Mouse (Mus musculus) adrenal gland, postnatal 0 days (tissue): Measurements from ENCODE around the gene Ubxn1. TPM values are rescaled to one million over a fixed set of nuclear protein-coding genes. Genes with fewer than 3 reads are reported as not detected.

Experiments
- microRNA-seq: library from miRNA; unstranded; fragments of <30 nt; microRNA quantifications from one replicate; pipeline ENCODE4, GENCODE M21; 2016; ENCODE audit warnings: borderline replicate concordance; ENCODE audit not compliant: insufficient number of aligned reads
- polyA plus RNA-seq: library from polyadenylated mRNA; unstranded; fragments of >200 nt; fragmentation: Nextera tagmentation; extraction: Ambion mirVana; gene quantifications from 2 replicates; pipeline ENCODE4 v1.2.1, GENCODE M21; 2015

Gene Ubxn1
- 177 and 268 TPM in 2 replicates for polyA plus RNA-seq

DNA sequence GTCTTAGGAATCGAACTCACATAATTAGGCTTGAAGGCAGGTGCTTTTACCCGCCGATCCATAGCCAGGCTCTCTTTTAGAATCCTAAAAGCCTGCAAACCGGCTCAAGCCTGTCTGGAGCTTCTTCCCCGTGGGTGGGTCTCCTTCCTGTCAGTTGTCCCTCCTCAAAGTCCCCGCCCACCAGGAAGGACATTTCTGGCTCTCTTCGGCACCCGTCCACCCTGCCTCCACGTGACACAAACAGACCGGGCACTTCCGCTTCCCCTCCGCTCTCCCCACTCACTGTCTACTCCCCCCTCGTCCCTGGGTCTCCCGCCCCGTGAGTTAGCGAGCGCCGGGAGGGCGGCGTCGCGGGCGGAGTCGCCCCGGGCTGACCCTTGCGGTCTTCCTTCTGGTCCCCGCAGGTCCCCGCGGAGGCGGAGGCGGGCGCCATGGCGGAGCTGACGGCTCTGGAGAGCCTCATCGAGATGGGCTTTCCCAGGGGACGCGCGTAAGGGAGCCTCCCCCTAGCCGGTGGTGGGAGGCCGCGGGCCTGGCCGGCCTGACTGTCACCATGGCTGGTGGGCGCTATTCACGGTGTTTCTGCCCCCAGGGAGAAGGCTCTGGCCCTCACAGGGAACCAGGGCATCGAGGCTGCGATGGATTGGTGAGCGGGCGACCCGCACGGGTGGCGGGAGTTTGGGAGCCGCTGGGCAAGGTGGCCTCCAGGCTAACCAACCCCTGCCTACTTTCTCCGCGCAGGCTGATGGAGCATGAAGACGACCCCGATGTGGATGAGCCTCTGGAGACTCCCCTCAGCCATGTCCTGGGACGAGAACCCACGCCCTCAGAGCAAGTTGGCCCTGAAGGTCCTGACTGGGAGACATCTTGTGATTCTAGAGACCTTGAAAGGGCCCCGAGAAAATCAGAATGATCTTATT, at the start of gene Ubxn1:
TSS of gene Ubxn1 (plus strand) at position 230 of the 920 bp plus-strand sequence.

DNA sequence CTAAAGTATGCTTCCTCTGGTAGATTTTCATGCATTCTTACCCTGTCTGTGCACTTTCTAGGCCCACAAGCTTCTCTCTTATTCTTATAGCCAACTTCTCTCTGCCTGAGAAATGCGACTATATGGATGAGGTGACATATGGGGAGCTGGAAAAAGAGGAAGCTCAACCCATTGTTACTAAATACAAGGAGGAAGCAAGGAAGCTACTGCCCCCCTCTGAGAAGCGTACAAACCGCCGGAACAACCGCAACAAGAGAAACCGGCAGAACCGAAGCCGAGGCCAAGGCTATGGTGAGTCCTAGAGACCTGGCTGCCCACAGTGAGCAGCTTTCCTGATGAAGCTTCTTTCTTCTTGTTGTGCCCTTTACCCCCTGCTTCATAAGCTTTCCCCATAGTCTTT, 41.6 kb upstream of the Ubxn1 start, which contains the start of gene AC129217.1:
TSS of gene AC129217.1 (plus strand) at position 114 of the 400 bp plus-strand sequence.

DNA sequence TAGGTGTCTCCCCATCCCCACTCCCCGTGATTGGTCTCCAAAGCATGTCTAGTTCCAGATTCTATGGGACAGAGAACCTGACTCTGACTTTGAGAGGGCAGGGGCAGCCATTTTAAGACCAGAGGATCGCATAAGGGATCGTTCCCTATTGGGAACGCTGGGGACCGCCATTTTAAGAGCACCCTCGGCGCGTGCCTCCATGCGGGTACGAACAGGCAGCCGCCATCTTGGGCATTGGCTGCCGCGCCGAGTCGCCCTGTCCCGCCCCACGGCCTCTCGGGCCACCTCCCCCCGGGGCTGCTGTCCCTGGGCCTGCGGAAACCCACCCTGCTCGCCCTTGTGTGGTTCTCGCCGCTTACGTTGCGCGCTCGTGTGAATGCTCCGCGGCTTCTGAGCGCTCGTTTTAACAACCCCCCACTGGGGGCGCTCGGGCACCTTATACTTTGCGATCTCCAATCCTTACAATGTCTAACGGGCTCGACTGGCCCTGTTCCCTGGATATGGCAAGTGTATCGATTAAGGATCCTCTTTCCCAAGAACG, 34.0 kb upstream of the Ubxn1 start, which contains the start of gene Bscl2:
TSS of gene Bscl2 (plus strand) at position 217 of the 541 bp plus-strand sequence.

DNA sequence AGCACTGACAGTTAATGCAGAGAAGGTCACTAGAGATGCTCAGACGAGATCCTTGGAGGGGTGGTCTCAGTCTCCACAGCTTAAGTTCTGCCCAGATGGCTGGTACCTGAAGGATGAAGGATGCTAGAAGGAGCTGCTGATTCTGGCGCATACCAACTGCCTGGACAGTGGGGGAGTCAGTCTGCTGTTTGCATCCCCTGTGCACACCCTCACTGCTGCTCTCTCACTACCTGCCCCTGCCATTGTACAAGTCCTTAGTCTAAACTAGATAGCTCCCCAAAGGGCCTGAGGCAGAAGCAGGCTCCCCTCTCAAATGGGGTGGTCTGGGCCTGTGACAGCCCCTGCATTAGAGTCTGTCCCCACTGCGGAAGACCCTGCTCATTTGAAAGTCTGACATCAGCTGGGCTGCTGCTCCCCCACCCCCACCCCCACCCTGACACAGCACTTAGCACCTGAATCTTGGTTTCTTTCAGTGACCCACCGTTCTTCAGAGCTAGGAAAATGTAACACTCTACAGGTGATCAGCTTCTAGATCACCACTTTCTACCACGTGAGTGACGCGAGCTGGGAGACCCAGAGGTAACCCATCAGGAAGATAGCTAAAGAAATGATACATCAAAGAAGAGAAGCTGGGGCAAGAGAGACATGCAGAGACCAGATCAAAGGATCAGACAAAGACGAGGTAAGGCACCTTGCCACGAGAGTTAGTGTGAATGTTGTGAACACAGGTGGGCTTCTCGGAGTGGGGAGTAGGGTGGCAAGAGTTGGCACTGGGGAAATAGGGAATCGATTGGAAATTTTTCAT, 32.0 kb upstream of the Ubxn1 start, which contains the start of gene Gng3:
TSS of gene Gng3 (minus strand) at position 92 of the 805 bp plus-strand sequence.

DNA sequence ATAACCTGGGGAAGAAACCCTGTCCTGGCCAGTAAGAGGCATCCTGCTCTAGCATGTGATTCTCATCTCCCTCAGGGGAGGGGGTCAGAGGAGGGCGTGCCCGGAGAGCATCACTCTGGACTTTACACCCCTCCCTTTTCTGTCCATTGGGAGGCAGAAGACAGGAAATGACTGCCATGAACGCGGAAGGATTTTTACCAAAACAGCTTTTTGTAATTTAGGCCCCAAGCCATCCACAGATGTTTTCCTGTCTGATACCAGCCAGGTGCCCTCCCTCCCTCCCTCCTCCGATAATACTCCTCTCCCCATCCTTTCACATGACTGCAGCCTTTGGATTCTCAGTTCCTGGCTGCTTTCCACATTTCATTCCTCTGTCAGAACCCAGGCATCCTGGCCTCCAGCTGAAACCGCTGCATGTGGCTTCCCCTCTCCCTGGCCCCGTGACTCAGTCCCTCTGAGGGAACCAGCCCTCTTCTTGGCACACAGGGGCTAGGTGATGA, 20.8 kb upstream of the Ubxn1 start, which contains the start of gene Lrrn4cl:
TSS of gene Lrrn4cl (plus strand) at position 367 of the 500 bp plus-strand sequence.

DNA sequence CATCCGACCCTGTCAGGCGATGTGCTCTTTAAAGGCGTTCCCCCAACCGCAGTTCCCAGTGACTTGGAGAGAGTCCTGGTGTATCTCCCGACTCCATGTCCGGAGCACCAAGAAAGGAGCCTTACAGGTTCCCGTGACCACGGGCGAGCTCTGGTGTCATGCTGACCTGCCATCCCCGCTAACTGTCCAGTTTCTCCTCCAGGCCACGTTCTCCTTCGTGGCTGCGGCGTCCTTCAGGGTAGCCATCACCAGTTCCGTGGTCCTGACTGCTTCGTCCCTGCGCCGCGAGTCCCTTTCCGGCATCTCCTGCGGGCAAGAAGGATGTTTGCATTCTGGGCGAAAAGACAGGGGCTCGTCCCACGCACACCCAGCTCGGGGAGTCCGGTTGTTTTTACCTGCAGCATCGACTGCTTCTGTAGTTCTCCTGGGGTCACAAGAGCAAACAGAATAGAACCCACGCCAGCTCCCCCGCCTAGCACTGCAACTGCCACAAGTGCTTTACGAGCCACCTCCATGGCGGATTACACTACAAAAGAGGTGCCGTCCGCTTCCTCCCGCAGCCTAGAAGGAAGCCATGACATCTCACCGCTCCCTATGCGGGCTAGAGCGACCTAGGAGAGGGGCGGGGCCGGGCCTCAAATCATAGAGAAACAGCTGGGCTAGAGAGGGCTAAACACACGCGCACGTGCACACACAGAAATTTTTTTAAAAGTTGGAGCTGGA, 9.2 kb downstream of the Ubxn1 start, which contains the start of gene Uqcc3:
TSS of gene Uqcc3 (minus strand) at position 613 of the 723 bp plus-strand sequence.

DNA sequence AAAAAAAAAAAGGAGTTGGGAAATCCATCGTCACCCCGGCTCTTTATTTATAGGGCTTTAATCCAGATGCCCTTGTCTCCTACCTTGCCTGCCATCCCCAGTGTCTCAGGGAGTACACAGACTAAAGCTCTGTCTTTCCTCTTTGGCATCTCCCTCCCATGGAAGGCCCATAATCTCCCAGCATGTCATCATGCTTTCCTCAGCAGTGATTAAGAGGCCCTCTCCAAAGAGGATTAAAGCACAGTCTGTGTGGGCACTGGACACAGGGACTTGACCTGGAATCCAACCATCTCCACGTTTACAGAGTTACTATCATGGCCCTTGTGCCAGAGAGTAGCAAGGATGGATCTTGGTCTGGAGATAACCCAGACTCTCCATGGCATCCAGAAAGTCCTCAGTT, 12.3 kb downstream of the Ubxn1 start, which contains the start of the genes Lbhd1 and Gm49403:
TSS of gene Lbhd1 (plus strand) at position 117 of the 400 bp plus-strand sequence.
TSS of gene Gm49403 (plus strand) at position 315 of the 400 bp plus-strand sequence.

DNA sequence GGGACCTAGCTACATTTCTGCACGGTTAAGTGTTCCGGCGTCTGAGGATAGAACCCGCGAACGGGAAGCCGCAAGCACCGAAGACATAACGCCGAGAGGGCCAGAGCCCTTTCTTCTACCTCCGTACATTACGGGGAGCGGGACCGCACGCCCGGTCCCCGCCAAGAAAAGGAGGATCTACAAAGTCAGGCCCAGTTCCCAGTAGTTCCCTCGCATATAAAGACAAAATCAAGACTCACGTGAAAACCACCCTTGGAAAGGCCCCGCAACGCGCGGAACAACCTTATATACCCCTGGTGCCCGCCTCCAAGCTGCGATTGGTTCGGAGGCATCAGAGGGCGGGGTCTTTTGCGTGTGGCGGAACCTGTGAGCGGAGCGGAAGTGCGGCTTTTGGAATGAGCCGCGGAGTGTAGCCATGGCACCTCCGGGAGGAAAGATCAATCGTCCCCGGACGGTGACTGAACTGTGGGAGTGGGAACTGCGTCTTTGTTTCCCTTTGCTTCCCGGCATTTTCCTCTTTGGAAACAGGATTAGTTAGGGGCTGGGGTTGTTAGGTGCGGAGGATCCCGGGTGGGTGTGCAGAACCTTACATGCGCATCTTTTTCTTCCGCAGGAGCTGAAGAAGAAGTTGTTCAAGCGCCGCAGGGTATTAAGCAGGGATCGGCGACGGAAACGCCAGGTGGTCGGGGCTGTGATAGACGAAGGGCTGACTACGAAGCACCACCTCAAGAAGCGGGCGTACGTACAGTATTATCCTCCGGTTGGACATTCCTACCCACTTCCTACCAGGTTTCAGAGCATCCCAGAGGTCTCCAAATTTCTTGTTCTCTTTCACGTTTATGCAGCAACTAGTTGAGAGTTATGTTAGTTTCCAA, 17.5 kb downstream of the Ubxn1 start, which contains the start of the genes 1810009A15Rik and Gm49416:
TSS of gene 1810009A15Rik (plus strand) at position 343 of the 875 bp plus-strand sequence.
TSS of gene Gm49416 (plus strand) at position 416 of the 875 bp plus-strand sequence.

DNA sequence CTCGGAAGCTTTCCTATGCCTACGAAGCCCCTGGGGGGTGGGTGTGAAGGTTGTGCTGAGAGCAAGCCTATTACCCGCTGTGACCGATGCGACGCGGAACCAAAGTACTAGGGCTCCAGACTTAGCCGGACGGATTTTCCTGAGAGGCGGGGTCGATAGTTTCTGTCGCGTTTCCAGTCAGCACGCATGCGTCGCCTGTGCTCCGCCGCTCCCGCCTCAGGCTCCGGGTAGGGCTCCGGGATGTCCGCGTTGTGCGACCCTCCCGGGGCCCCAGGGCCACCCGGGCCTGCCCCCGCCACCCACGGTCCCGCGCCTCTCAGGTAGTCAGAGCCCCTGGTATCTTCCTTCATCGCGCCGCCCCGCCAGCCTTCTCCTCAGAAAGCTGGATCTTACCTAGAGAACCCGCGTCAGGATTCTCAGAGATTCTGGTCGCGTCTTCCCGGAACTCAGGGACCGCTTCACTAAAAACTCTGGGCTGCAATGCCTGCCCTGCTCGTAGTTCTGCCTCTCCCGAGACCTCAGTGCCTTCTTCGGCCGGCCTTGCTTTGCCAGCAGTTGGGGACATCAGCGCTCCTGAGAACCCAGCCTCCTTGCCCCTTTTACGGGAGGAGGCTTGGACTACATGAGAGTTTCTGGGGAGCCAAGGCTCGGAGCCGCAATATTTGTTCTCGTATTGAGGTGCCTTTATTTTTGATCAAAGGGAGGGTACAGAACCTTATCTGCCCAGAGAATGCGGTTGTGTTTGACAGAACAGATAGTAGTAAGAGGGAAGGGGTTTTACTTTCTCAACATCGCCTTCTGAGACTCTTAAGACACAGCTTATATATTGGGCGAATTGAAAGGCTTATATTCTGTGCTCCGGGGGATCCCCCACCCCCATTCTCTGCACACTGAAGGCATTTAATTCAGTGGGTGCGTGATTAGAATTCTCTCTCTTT, 21.8 kb downstream of the Ubxn1 start, which contains the start of gene Ints5:
TSS of gene Ints5 (plus strand) at position 177 of the 938 bp plus-strand sequence.

DNA sequence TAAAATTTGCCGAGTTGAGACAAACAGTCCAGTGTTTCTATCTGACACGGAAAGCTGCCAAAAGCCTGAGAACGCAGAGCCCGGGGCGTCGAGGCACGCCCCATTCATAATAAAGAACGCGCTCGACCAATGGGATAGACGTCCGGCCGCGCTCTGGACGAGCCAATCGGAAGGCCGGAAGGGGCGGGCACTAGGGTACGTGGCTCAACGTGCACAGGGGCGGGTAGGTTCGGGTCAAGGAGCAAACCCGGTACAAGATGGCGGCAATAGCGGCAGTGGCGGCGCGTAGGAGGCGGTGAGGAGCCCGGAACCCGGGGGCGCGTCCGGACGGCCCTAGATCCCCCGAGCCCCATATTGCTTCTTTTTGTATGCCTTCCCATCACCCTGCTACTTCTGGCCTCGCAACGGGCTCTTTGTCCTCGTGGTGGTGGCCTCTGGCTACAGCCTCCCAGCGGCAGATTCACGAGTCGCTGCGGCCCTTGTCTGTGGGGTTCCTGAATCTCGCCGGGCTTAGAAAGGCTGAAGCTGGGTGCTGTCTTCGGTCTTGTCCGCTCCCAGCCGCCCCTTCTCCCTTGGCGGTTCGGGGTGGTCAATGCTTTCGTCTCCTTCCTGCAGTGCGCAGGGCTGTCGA, 26.7 kb downstream of the Ubxn1 start, which contains the start of gene Ganab:
TSS of gene Ganab (plus strand) at position 207 of the 631 bp plus-strand sequence.

DNA sequence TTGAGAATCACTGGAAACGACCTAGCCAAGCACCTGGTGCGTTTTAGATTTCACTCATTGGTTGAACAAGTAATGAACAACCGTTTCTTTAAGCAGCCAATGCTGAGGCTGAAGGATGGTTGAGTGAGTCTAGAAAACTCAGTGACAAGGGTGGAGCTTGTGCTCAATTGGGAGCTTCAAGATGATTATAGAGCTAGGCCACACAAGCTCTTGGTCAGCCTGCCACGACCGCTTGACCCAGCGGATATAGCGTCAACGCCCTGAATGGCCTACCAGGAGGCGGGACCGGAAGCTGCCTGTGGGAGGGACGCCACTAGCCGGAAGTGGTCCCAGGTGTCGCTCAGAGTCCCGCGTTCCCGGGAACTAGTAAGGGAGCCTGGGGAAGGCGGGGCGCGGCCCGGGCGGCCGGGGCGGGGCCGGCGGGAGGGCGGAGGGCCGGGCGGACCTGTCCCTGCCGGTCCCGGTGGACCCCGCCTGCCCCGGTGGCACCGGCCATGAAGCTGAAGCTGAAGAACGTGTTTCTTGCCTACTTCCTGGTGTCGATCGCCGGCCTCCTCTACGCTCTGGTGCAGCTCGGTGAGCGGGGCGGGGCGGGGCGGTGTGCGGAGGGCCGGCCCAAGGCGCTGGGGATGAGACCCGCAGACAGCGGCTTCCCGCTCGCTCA, 48.9 kb downstream of the Ubxn1 start, which contains the start of gene B3gat3:
TSS of gene B3gat3 (plus strand) at position 302 of the 664 bp plus-strand sequence.

Small RNA genes lying within 50 kb of the gene (microRNA-seq; reads per million reads assigned to microRNA genes)
- gene Mir5136: not detected

Other genes starting within 250 kb of the Ubxn1 start
- gene Chrm1, start 207.7 kb upstream of the Ubxn1 start, polyA plus RNA-seq: 0.91 and 2.2 TPM in 2 replicates
- gene Slc3a2, start 148.1 kb upstream of the Ubxn1 start, polyA plus RNA-seq: 83.1 and 141 TPM in 2 replicates
- gene Wdr74, start 135.7 kb upstream of the Ubxn1 start, polyA plus RNA-seq: 55.6 and 64.3 TPM in 2 replicates
- not detected in 2 replicates for gene 1700092M07Rik, start 130.8 kb upstream of the Ubxn1 start, polyA plus RNA-seq
- gene Stx5a, start 130.1 kb upstream of the Ubxn1 start, polyA plus RNA-seq: 85.3 and 122 TPM in 2 replicates
- gene Nxf1, start 114.4 kb upstream of the Ubxn1 start, polyA plus RNA-seq: 57.3 and 70.5 TPM in 2 replicates
- 187 and 192 TPM in 2 replicates for gene Tmem223, start 100.5 kb upstream of the Ubxn1 start, polyA plus RNA-seq
- 117 and 159 TPM in 2 replicates for gene Tmem179b, start 97.0 kb upstream of the Ubxn1 start, polyA plus RNA-seq
- gene Taf6l, start 85.1 kb upstream of the Ubxn1 start, polyA plus RNA-seq: 14.0 and 14.5 TPM in 2 replicates
- gene Polr2g, start 72.9 kb upstream of the Ubxn1 start, polyA plus RNA-seq: 250 and 252 TPM in 2 replicates
- 3.5 and 3.7 TPM in 2 replicates for gene Zbtb3, start 68.9 kb upstream of the Ubxn1 start, polyA plus RNA-seq
- gene Ttc9c, start 52.2 kb upstream of the Ubxn1 start, polyA plus RNA-seq: 19.5 and 25.9 TPM in 2 replicates
- gene Hnrnpul2, start 51.5 kb upstream of the Ubxn1 start, polyA plus RNA-seq: 2.6 and 4.1 TPM in 2 replicates
- gene AC129217.1, start 41.7 kb upstream of the Ubxn1 start, polyA plus RNA-seq: not detected in 2 replicates
- gene Bscl2, start 34.0 kb upstream of the Ubxn1 start, polyA plus RNA-seq: 50.5 and 77.3 TPM in 2 replicates
- 32.7 and 80.6 TPM in 2 replicates for gene Gng3, start 32.3 kb upstream of the Ubxn1 start, polyA plus RNA-seq
- 15.3 and 22.8 TPM in 2 replicates for gene Lrrn4cl, start 20.7 kb upstream of the Ubxn1 start, polyA plus RNA-seq
- gene Uqcc3, start 9.4 kb downstream of the Ubxn1 start, polyA plus RNA-seq: 120 and 130 TPM in 2 replicates
- gene Lbhd1, start 12.2 kb downstream of the Ubxn1 start, polyA plus RNA-seq: 69.8 and 70.7 TPM in 2 replicates
- gene Gm49403, start 12.4 kb downstream of the Ubxn1 start, polyA plus RNA-seq: not detected in 2 replicates
- gene 1810009A15Rik, start 17.4 kb downstream of the Ubxn1 start, polyA plus RNA-seq: 76.8 and 83.8 TPM in 2 replicates
- gene Gm49416, start 17.4 kb downstream of the Ubxn1 start, polyA plus RNA-seq: not detected in 2 replicates
- 15.9 and 19.0 TPM in 2 replicates for gene Ints5, start 21.5 kb downstream of the Ubxn1 start, polyA plus RNA-seq
- 35.9 and 58.5 TPM in 2 replicates for gene Ganab, start 26.6 kb downstream of the Ubxn1 start, polyA plus RNA-seq
- 35.8 and 37.6 TPM in 2 replicates for gene B3gat3, start 48.9 kb downstream of the Ubxn1 start, polyA plus RNA-seq
- gene Rom1, start 57.9 kb downstream of the Ubxn1 start, polyA plus RNA-seq: 10.2 and 10.6 TPM in 2 replicates
- gene Eml3, start 58.1 kb downstream of the Ubxn1 start, polyA plus RNA-seq: 22.1 and 29.4 TPM in 2 replicates
- gene Mta2, start 70.4 kb downstream of the Ubxn1 start, polyA plus RNA-seq: 62.8 and 87.3 TPM in 2 replicates
- 11.2 and 17.6 TPM in 2 replicates for gene Tut1, start 82.4 kb downstream of the Ubxn1 start, polyA plus RNA-seq
- 168 and 205 TPM in 2 replicates for gene Eef1g, start 95.5 kb downstream of the Ubxn1 start, polyA plus RNA-seq
- 33.6 and 44.4 TPM in 2 replicates for gene Ahnak, start 117.8 kb downstream of the Ubxn1 start, polyA plus RNA-seq
- 17.1 and 23.9 TPM in 2 replicates for gene Scgb1a1, start 216.5 kb downstream of the Ubxn1 start, polyA plus RNA-seq